Mouse (Mus musculus) E14TG2a.4 (cell line): ENCODE results near the gene Auh.

ENCODE experiments used
- CTCF ChIP-seq: conservative IDR thresholded peaks from 2 replicates; pipeline ENCODE4 v1.5.1; 2014; ENCODE audit warnings: low read length
- NANOG ChIP-seq: IDR thresholded peaks from 2 replicates; pipeline ENCODE4 v1.6.1; 2014; ENCODE audit warnings: borderline replicate concordance, low read length, mixed read lengths

DNA sequence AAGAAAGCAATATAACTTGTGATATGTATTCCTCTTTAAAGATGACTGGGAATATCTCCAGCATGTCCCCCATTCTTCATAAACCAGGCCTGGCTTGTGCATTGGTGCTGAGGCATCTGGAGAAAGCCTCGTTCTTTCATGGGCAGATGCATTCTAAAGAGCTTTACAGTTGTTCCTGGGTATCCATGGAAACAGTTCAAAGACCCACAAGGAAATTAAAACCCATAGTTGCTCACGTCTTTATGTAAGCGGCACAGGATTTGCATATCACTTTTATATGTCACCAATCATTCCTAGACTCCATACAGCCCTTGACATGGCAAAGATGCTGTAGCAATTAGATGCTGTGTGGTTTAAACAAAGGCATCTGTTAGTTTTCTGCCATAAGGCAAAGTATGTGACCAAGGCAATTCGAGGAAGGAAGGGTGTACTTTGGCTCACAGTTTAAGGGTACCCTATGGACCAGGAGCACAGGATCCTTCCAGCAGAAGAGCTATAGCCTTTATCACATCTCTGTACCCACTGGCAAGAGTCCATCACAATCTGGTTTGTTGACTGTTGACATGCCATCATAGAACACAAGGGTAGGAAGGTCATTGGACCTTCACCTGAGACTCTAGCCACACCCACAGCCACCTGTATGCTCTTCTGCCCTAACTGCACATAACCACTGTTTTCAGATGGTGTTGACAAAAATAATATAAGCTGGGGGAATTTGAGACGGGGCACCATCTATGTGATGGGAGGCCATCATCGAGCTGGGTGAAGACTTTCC, 24.5 kb upstream of the Auh start:
- TF ChIP-seq CTCF (no peak), NANOG (no peak)
